Mouse (Mus musculus) small intestine, adult 2 months (tissue): ENCODE measurements around the gene Hnrnpa0.

ENCODE experiments used
- CTCF ChIP-seq: fragments of 200-500 bp; IDR thresholded peaks from 2 replicates; pipeline ENCODE4 v1.5.1; 2012; ENCODE audit warnings: low read depth, mild to moderate bottlenecking, control low read depth, inconsistent platforms, low read length, moderate library complexity, mixed read lengths; ENCODE audit not compliant: insufficient replicate concordance, insufficient read length; ENCODE audit errors: extremely low read depth
- POLR2A ChIP-seq: fragments of 200-500 bp; IDR thresholded peaks from 2 replicates; pipeline ENCODE4 v1.6.1; 2012; ENCODE audit warnings: low read depth, mild to moderate bottlenecking, control low read depth, inconsistent platforms, low read length, moderate library complexity

GRCm38 (mm10) chr13:58163343-58163742, 35.0 kb upstream of the Hnrnpa0 start:
- no peak for TF ChIP-seq CTCF
- TF ChIP-seq POLR2A, result no peak
